Mouse (Mus musculus) myocyte (in vitro differentiated cells): ENCODE results near the gene Cphx3.
"Not testable (repeated sequence)": the region's sequence is repeated elsewhere in the genome, so short reads cannot be mapped to it uniquely, and the experiment has no call there.

Experiments
- MYOG ChIP-seq, 3 experiments: IDR thresholded peaks; one replicate each; pipeline ENCODE4 v1.6.1; 2011; ENCODE audit warnings: control low read depth in 2 of 3, low read depth in 2 of 3, mild to moderate bottlenecking in 2 of 3; ENCODE audit not compliant: insufficient read length in 2 of 3, control insufficient read depth in 1 of 3, insufficient read depth in 1 of 3
- POLR2A ChIP-seq: IDR thresholded peaks from one replicate; pipeline ENCODE4 v1.6.1; 2011; ENCODE audit warnings: low read depth, mild to moderate bottlenecking, control low read depth, moderate library complexity; ENCODE audit not compliant: insufficient read length
- REST ChIP-seq: IDR thresholded peaks from one replicate; pipeline ENCODE4 v1.6.1; 2011; ENCODE audit warnings: mild to moderate bottlenecking, control low read depth, moderate library complexity; ENCODE audit not compliant: insufficient read depth, insufficient read length
- USF1 ChIP-seq: IDR thresholded peaks from one replicate; pipeline ENCODE4 v1.6.1; 2011; ENCODE audit warnings: low read depth, mild to moderate bottlenecking, control low read depth, moderate library complexity

GRCm38 (mm10) chr14:26147095-26147494, 65.0 kb downstream of the Cphx3 start:
- not testable (repeated sequence) for TF ChIP-seq POLR2A; REST; MYOG (IDR thresholded peaks at IDR 0.05; ENCODE audit: control insufficient read depth in 1 of 3, insufficient read depth in 1 of 3, insufficient read length in 2 of 3, low read depth in 2 of 3); USF1
